Mouse (Mus musculus) layer of hippocampus, adult 2 months (tissue): Measurements from ENCODE around the gene Fsip1. TPM values are rescaled to one million over a fixed set of nuclear protein-coding genes. Genes with fewer than 3 reads are reported as not detected.

Experiments used
- DNase-seq, 2 experiments: peaks; one replicate each; pipeline ENCODE4 v3.0.0; 2022; ENCODE audit warnings: low spot score in 2 of 2
- H3K27ac ChIP-seq: fragments of 200-600 bp; 2 replicates; pipeline ENCODE4 v1.8.1; 2022
- H3K4me3 ChIP-seq: fragments of 200-600 bp; 2 replicates; pipeline ENCODE4 v1.8.1; 2022; ENCODE audit warnings: mild to moderate bottlenecking
- CTCF ChIP-seq: fragments of 200-600 bp; conservative IDR thresholded peaks from 2 replicates; pipeline ENCODE4 v1.8.1; 2022; ENCODE audit warnings: antibody characterized with exemption, mild to moderate bottlenecking, moderate library complexity
- total RNA-seq, 2 experiments: library from RNA; stranded (reverse); gene quantifications; 2 replicates each; pipeline ENCODE4 v1.2.3; 2021

Fsip1 gene
- total RNA-seq, 2 experiments from 2014 or later, result 0.98 to 1.0 TPM

- peak in 1 of 2 experiments; percentile 14 for DNase-seq
- Histone ChIP-seq H3K4me3 (no peak overlapping the region), H3K27ac (no peak overlapping the region)
- peak; percentile 49 for TF ChIP-seq CTCF
Measured at GRCm38 (mm10) chr2:118113808-118114524, 142.8 kb downstream of the Fsip1 start.

DNA sequence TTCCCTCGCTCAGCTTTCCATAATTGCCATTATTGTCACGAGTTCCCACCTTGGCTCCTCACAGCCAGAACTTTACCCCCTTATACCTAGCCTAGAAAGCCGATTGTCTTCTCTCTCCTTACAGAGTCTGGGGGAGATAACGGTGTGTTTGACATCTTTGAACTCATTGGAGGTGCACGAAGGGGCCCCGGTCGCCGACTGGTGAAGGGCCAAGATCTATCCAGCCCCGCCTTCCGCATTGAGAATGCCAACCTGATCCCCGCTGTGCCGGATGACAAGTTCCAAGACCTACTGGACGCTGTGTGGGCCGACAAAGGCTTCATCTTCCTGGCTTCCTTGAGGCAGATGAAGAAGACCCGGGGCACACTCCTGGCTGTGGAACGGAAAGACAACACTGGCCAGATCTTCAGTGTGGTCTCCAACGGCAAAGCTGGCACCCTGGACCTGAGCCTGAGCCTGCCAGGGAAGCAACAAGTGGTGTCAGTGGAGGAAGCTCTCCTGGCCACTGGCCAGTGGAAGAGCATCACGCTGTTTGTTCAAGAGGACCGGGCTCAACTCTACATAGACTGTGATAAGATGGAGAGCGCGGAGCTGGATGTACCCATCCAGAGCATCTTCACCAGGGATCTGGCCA, 143.8 kb downstream of the Fsip1 start:
- no peak overlapping the region for H3K27ac ChIP-seq
- no peak overlapping the region for H3K4me3 ChIP-seq
- TF ChIP-seq CTCF, result no peak

GRCm38 (mm10) chr2:118112438-118112837, 144.3 kb downstream of the Fsip1 start:
- TF ChIP-seq CTCF, result no peak
- Histone ChIP-seq H3K27ac (no peak overlapping the region), H3K4me3 (no peak overlapping the region)
- DNase-seq, result no peak

More for the DNA sequence above, 143.8 kb downstream of the Fsip1 start:
- no peak for DNase-seq

DNA sequence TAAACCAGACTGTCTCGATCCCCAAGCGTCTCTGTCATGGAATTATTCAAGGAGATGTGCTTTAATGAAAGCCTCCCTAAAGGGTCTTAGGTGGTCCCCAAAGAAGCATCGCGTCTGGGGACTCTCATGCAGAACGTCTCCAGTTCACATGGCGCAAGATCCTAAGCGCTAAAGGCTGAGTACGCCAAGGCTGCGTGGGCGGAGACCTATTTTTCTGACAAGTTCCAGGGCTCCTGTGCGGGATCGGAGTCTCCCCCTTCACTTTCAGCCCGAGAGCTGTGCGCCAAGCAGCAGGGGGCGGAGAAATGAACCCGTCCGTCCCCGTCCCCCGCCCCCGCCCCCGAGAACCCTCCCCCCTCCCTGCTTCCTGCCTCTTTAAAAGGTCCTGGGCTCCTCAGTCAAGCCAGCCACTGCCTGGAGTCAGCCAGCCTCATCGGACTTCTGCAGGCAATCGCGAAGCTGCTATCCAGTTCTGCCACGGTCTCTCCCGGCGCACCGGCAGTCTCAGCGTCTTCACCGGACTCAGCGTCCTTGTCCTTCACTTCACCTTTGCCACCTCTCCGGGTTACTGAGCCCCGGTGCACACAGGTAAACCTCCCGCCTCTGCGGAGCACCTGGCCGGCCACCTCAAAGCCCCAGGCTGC, 145.2 kb downstream of the Fsip1 start, which contains the start of gene Thbs1:
TSS of gene Thbs1 (plus strand) at position 389 of the 644 bp plus-strand sequence.
- TF ChIP-seq CTCF, result no peak
- DNase-seq, result peak in 1 of 2 experiments; percentile 15
- Histone ChIP-seq H3K4me3 (peak within 1 kb of the TSS; percentile 58), H3K27ac (peak within 1 kb of the TSS; percentile 61)

DNA sequence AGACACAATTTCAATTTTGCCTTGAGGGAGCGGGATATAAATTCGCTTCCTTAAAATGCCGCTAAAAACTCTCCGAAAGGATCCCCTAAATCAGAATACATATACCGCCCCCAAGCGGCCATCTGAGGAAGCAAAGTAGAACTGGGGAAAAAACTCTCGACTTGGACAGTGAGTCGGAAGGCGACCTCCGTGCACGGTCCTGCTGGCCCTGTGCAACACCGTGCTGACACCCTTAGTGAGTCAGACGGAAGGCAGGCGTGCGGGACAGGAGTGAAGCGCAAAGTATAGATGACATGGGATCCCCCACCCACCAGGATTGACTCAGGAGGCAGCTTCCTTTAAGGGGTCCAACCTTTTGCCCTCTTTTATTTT, 145.7 kb downstream of the Fsip1 start:
- peak; percentile 84 to 87 for DNase-seq
- peak overlapping the region; percentile 58 for H3K4me3 ChIP-seq
- TF ChIP-seq CTCF, result peak; percentile 95
- peak overlapping the region; percentile 61 for H3K27ac ChIP-seq

GRCm38 (mm10) chr2:118110225-118110915, 146.4 kb downstream of the Fsip1 start:
- Histone ChIP-seq H3K4me3 (peak overlapping the region; percentile 58), H3K27ac (no peak overlapping the region)
- DNase-seq, result no peak
- TF ChIP-seq CTCF, result no peak

GRCm38 (mm10) chr2:118102169-118102568, 154.6 kb downstream of the Fsip1 start:
- no peak for TF ChIP-seq CTCF
- no peak overlapping the region for H3K27ac ChIP-seq
- no peak overlapping the region for H3K4me3 ChIP-seq
- DNase-seq, result no peak

DNA sequence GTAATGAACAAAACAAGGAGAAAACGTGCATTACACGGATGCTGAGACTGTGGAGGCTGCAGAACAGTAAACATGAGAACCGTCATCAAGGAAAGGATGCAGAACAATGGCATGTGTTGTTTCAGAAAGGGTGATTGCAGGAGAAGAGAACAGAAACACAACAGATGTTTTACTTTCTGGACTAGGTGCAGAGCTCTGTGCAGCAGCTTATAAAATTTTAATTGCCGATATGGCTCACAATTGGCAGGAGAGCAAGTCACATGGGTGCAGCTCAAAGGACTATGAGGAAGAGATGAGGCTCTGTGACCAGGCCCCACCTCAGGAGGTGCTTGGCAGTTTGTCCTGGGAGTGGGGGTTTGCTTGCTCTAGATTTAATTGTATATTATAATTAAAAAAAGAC, 157.7 kb downstream of the Fsip1 start:
- no peak for DNase-seq
- Histone ChIP-seq H3K4me3 (no peak overlapping the region), H3K27ac (no peak overlapping the region)
- no peak for TF ChIP-seq CTCF

- no peak for DNase-seq
- no peak for TF ChIP-seq CTCF
- H3K27ac ChIP-seq, result no peak overlapping the region
- no peak overlapping the region for H3K4me3 ChIP-seq
Measured at GRCm38 (mm10) chr2:118091226-118091625, 165.5 kb downstream of the Fsip1 start.

- no peak for TF ChIP-seq CTCF
- Histone ChIP-seq H3K27ac (no peak overlapping the region), H3K4me3 (no peak overlapping the region)
- no peak for DNase-seq
Measured at GRCm38 (mm10) chr2:118087044-118087726, 169.6 kb downstream of the Fsip1 start.

GRCm38 (mm10) chr2:118085647-118086046, 171.1 kb downstream of the Fsip1 start:
- Histone ChIP-seq H3K4me3 (no peak overlapping the region), H3K27ac (no peak overlapping the region)
- DNase-seq, result no peak
- no peak for TF ChIP-seq CTCF

DNA sequence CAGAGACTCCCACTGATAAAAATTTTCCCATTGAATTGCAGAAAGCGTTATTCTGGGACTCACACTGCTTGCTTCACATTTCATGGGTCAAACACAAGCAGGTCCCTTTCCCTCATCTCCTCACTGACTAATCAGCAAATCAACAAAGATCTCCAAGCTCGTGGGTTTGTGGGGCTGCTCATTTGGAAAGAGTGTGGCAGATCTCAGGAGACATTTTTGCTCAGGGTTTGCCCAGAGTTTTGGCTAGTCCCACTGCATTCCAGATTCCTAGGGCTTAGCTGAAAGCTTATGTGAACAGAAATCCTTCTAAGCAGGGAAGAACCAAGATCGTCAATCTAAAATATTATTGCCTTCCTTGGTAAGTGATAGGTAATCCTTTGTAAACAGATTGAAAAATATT, 172.1 kb downstream of the Fsip1 start:
- H3K4me3 ChIP-seq, result no peak overlapping the region
- H3K27ac ChIP-seq, result no peak overlapping the region
- TF ChIP-seq CTCF, result no peak
- no peak for DNase-seq
